In the genomic region with DNA sequence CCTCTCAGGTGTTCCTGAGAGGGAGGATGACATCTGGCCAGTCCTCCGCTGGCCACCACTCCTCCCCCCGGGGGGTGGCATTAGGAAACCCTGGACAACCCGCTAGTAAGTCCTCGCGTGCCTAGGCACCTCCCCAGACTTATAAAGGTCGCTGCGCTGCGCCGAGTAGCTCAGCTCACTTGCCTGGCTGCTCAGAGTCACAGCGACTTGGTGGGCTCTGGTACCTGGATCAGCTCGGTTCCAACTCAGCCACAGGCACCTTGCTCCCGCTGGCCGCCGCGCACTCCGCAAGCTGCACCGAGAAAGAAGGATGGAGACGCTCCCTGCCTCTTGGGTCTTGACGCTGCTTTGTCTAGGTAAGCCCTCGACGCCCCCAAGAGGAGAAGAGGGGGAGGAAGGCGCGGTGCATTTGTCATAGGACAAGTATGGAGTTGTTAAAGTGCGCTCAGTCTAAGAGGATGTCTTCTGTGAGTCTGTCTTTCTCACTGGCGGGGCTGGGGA, we compare ENCODE assay signal across 8 mouse cellular contexts. TPM values are rescaled to one million over a fixed set of nuclear protein-coding genes. Genes with fewer than 3 reads are reported as not detected.
DNase-seq lines count a peak whose midpoint lies in the region; ATAC-seq and TF ChIP-seq lines count a peak whose summit lies in the region.

A gene (plus strand): TSS at position 173 of the 501 bp plus-strand sequence.

- no peaks in the 10 kb centered on the region for H3K36me3 ChIP-seq in liver, postnatal 0 days (replicated peaks; ENCODE audit: insufficient read depth, low read length)
- no peaks in the 10 kb centered on the region for H3K36me3 ChIP-seq in stomach, embryonic 15.5 days

- H3K9ac ChIP-seq in liver, postnatal 0 days (replicated peaks) = no peak within 1 kb of the TSS
- no peak within 1 kb of the TSS for H3K9ac ChIP-seq in stomach, embryonic 15.5 days

- peaks cover 11% of the 10 kb centered on the region for H3K27me3 ChIP-seq in liver, postnatal 0 days (ENCODE audit: insufficient read depth, low read length)
- H3K27me3 ChIP-seq in stomach, embryonic 15.5 days (replicated peaks) = 0 out of 2 replicates have a peak, but pooled peaks cover 9% of the 10 kb centered on the region

- no peak within 1 kb of the TSS for H3K27ac ChIP-seq in liver, postnatal 0 days (ENCODE audit: low read depth)
- H3K27ac ChIP-seq in stomach, embryonic 15.5 days = no peak within 1 kb of the TSS

- no peaks in the 10 kb centered on the region for H3K4me1 ChIP-seq in liver, postnatal 0 days (ENCODE audit: insufficient read depth)
- peaks cover 4% of the 10 kb centered on the region for H3K4me1 ChIP-seq in stomach, embryonic 15.5 days

- 3% methylated on average over 25 of the region's 25 CpGs for WGBS in liver, postnatal 0 days (ENCODE audit: insufficient replicate concordance)
- WGBS in stomach, embryonic 15.5 days = 2% methylated on average over 25 of the region's 25 CpGs

- intact Hi-C loops in heart, postnatal 10 days (cut with DNase I) = no loop called here

- ATAC-seq in common myeloid progenitor, adult 5-6 weeks (replicated peaks; ENCODE audit: low read depth, poor library complexity, severe bottlenecking) = peak; percentile 36; the same call in 1 of the 2 replicates
- no peak for ATAC-seq in liver, postnatal 0 days
- no peak for ATAC-seq in stomach, embryonic 15.5 days (ENCODE audit: insufficient read depth, low FRiP score, low read depth)

- no peaks in the 10 kb centered on the region for H3K9me3 ChIP-seq in liver, postnatal 0 days (ENCODE audit: low read length)
- H3K9me3 ChIP-seq in stomach, embryonic 15.5 days = no peaks in the 10 kb centered on the region

- no peak for TF ChIP-seq EP300 in liver, postnatal 0 days (IDR thresholded peaks at IDR 0.05; ENCODE audit: low read depth)

- no peak for TF ChIP-seq CTCF in liver, postnatal 0 days (IDR thresholded peaks at IDR 0.05; ENCODE audit: low read depth)

- H3K4me3 ChIP-seq in liver, postnatal 0 days (ENCODE audit: low read depth, low read length) = 0 out of 2 replicates have a peak within 1 kb of the TSS, but pooled peaks have one; percentile 19
- H3K4me3 ChIP-seq in stomach, embryonic 15.5 days (replicated peaks) = peak within 1 kb of the TSS; percentile 39

- peak within 1 kb of the TSS; percentile 32; the same call in 1 of the 2 replicates for H3K4me2 ChIP-seq in liver, postnatal 0 days (ENCODE audit: low read depth, low read length)
- peak within 1 kb of the TSS; percentile 55 for H3K4me2 ChIP-seq in stomach, embryonic 15.5 days

- peak; percentile 11 for DNase-seq in kidney, postnatal 10 days
- no peak for DNase-seq in kidney, adult 11 months
- DNase-seq in heart, postnatal 10 days = peak; percentile 12 to 14
- DNase-seq in liver, postnatal 0 days = no peak
- DNase-seq in T-cell, adult 2 months (ENCODE audit: low spot score) = no peak
- DNase-seq in thymus, postnatal 14 days = no peak

RNA-seq across cellular contexts. Expression of the gene that starts here (rescaled TPM):
- not detected in 2 replicates for total RNA-seq in common myeloid progenitor, adult 5-6 weeks (2017)
- under 1 TPM; 0.05 to 0.17 TPM for total RNA-seq in heart, postnatal 10 days (2021)
- 0.02 and 0.04 TPM in 2 replicates for polyA plus RNA-seq in liver, postnatal 0 days (2015; fragmentation: Nextera tagmentation; extraction: Ambion mirVana)
- 0.23 and 0.39 TPM in 2 replicates for polyA plus RNA-seq in stomach, embryonic 15.5 days (2015; fragmentation: Nextera tagmentation; extraction: Ambion mirVana)

Comparison
In these comparisons a context has a peak if more than half of its experiments do, and no peak if none do; other contexts are left out.
1. Peak in ATAC-seq in common myeloid progenitor, adult 5-6 weeks; RNA of the gene not detected or under 1 TPM.
2. Peak in DNase-seq in heart, postnatal 10 days; RNA of the gene not detected or under 1 TPM.